Mouse (Mus musculus) cerebellum, postnatal 4 days (tissue): ENCODE measurements around the gene Calcb.
"Not testable (repeated sequence)": the region's sequence is repeated elsewhere in the genome, so short reads cannot be mapped to it uniquely, and the experiment has no call there.

Source experiments
- DNase-seq, 2 experiments: peaks; one replicate each; pipeline ENCODE4 v3.0.0; 2022; ENCODE audit warnings: low spot score in 2 of 2, mixed read lengths in 1 of 2

Calcb gene

GRCm38 (mm10) chr7:114718300-114718699, at the start of gene Calcb:
Calcb (plus strand) TSS chr7:114718643.
- no peak for DNase-seq

GRCm38 (mm10) chr7:114671405-114671804, 47.0 kb upstream of the Calcb start:
- no peak for DNase-seq

- no peak for DNase-seq
Observed at GRCm38 (mm10) chr7:114672697-114673096, 45.7 kb upstream of the Calcb start.

GRCm38 (mm10) chr7:114692339-114692738, 26.1 kb upstream of the Calcb start:
- no peak for DNase-seq

GRCm38 (mm10) chr7:114700871-114701270, 17.6 kb upstream of the Calcb start:
- no peak for DNase-seq

- no peak for DNase-seq
Observed at GRCm38 (mm10) chr7:114706716-114707115, 11.7 kb upstream of the Calcb start.

GRCm38 (mm10) chr7:114707398-114707797, 11.0 kb upstream of the Calcb start:
- DNase-seq = no peak

- no peak for DNase-seq
Observed at GRCm38 (mm10) chr7:114710419-114710818, 8.0 kb upstream of the Calcb start.

- DNase-seq = no peak
Observed at GRCm38 (mm10) chr7:114712523-114712922, 5.9 kb upstream of the Calcb start.

- peak in 1 of 2 experiments; percentile 30 for DNase-seq
Observed at GRCm38 (mm10) chr7:114719381-114720131, 1.1 kb downstream of the Calcb start.

- DNase-seq = not testable (repeated sequence)
Observed at GRCm38 (mm10) chr7:114729696-114730095, 11.3 kb downstream of the Calcb start.

- no peak for DNase-seq
Observed at GRCm38 (mm10) chr7:114731175-114731574, 12.7 kb downstream of the Calcb start.

GRCm38 (mm10) chr7:114731700-114732099, 13.3 kb downstream of the Calcb start:
- DNase-seq = not testable (repeated sequence)

GRCm38 (mm10) chr7:114736256-114736655, 17.8 kb downstream of the Calcb start:
- DNase-seq = no peak

- DNase-seq = no peak
Observed at GRCm38 (mm10) chr7:114738166-114738565, 19.7 kb downstream of the Calcb start.

- DNase-seq = no peak
Observed at GRCm38 (mm10) chr7:114740360-114741165, 22.1 kb downstream of the Calcb start.

- DNase-seq = no peak
Observed at GRCm38 (mm10) chr7:114743022-114743780, 24.8 kb downstream of the Calcb start, which contains the start of gene Insc. Insc (plus strand) TSS chr7:114743694.

GRCm38 (mm10) chr7:114744639-114745245, 26.3 kb downstream of the Calcb start:
- no peak for DNase-seq

- peak in 1 of 2 experiments; percentile 10 for DNase-seq
Observed at GRCm38 (mm10) chr7:114745481-114746271, 27.2 kb downstream of the Calcb start.

- DNase-seq = no peak
Observed at GRCm38 (mm10) chr7:114747596-114747995, 29.2 kb downstream of the Calcb start.

- no peak for DNase-seq
Observed at GRCm38 (mm10) chr7:114748239-114748638, 29.8 kb downstream of the Calcb start.
